Mouse (Mus musculus) small intestine, adult 2 months (tissue): ENCODE data around the gene Matn4.

Source experiments
- CTCF ChIP-seq: fragments of 200-500 bp; IDR thresholded peaks from 2 replicates; pipeline ENCODE4 v1.5.1; 2012; ENCODE audit warnings: low read depth, mild to moderate bottlenecking, control low read depth, inconsistent platforms, low read length, moderate library complexity, mixed read lengths; ENCODE audit not compliant: insufficient replicate concordance, insufficient read length; ENCODE audit errors: extremely low read depth
- POLR2A ChIP-seq: fragments of 200-500 bp; IDR thresholded peaks from 2 replicates; pipeline ENCODE4 v1.6.1; 2012; ENCODE audit warnings: low read depth, mild to moderate bottlenecking, control low read depth, inconsistent platforms, low read length, moderate library complexity

DNA sequence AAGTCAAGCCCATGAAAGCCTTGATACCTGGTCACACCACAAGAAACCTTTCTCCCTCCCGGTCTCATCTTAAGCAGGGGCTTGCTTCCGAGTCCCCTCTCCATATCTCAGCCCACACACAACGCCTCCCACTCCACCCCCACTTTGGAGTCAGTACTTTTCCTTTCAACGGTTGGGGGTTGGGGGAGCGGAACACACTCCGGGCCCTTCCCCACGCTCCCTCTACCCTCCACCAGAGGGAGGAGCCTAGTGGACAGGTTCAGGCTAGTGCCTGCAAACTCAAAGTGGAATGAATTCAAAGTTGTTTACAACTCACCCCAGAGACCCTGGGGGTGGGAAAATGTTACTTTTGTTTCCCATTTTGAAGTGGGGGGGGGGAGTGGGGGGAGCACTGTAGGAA lies 25.7 kb upstream of the Matn4 start:
- TF ChIP-seq CTCF (no peak), POLR2A (no peak)
